Mouse (Mus musculus) C2C12 (cell line): ENCODE measurements at regions not wholly inside any gene's neighbourhood (a gene's known extent, or its start where the extent isn't known, plus 50 kb on each side); places are given as distances from the start of the nearest gene placed in this dataset.

Source experiments
- CTCF ChIP-seq: IDR thresholded peaks from one replicate; pipeline ENCODE4 v1.5.1; 2011; ENCODE audit not compliant: control insufficient read depth, insufficient read depth, insufficient read length
- MAX ChIP-seq: IDR thresholded peaks from one replicate; pipeline ENCODE4 v1.6.1; 2011; ENCODE audit warnings: mild to moderate bottlenecking, control low read depth

- TF ChIP-seq CTCF (no peak), MAX (no peak)
Measured at GRCm38 (mm10) chr12:16477572-16477971, 133.2 kb downstream of the Lpin1 start.
